Mouse (Mus musculus) myocyte (in vitro differentiated cells): ENCODE data around the gene Twnk.

ENCODE experiments used
- E2F4 ChIP-seq: IDR thresholded peaks from one replicate; pipeline ENCODE4 v1.6.1; 2011; ENCODE audit warnings: mild to moderate bottlenecking, control low read depth, moderate library complexity; ENCODE audit not compliant: insufficient read depth
- MYOG ChIP-seq, 3 experiments: IDR thresholded peaks; one replicate each; pipeline ENCODE4 v1.6.1; 2011; ENCODE audit warnings: control low read depth in 2 of 3, low read depth in 2 of 3, mild to moderate bottlenecking in 2 of 3; ENCODE audit not compliant: insufficient read length in 2 of 3, control insufficient read depth in 1 of 3, insufficient read depth in 1 of 3
- POLR2A ChIP-seq: IDR thresholded peaks from one replicate; pipeline ENCODE4 v1.6.1; 2011; ENCODE audit warnings: low read depth, mild to moderate bottlenecking, control low read depth, moderate library complexity; ENCODE audit not compliant: insufficient read length

- TF ChIP-seq E2F4 (no peak), MYOG (IDR thresholded peaks at IDR 0.05; ENCODE audit: control insufficient read depth in 1 of 3, insufficient read depth in 1 of 3, insufficient read length in 2 of 3, low read depth in 2 of 3) (no peak), POLR2A (no peak)
Measured at GRCm38 (mm10) chr19:45015518-45016281, 10.2 kb downstream of the Twnk start.
